Mouse (Mus musculus): Measurements from ENCODE around the gene Exog. TPM values are rescaled to one million over a fixed set of nuclear protein-coding genes. Genes with fewer than 3 reads are reported as not detected.

Exog gene
- total RNA-seq (2015; ENCODE audit: low replicate concordance) (1.7 and 5.8 TPM in 2 replicates), total RNA-seq (2017; ENCODE audit: low replicate concordance) (3.1 and 4.5 TPM in 2 replicates)

DNA sequence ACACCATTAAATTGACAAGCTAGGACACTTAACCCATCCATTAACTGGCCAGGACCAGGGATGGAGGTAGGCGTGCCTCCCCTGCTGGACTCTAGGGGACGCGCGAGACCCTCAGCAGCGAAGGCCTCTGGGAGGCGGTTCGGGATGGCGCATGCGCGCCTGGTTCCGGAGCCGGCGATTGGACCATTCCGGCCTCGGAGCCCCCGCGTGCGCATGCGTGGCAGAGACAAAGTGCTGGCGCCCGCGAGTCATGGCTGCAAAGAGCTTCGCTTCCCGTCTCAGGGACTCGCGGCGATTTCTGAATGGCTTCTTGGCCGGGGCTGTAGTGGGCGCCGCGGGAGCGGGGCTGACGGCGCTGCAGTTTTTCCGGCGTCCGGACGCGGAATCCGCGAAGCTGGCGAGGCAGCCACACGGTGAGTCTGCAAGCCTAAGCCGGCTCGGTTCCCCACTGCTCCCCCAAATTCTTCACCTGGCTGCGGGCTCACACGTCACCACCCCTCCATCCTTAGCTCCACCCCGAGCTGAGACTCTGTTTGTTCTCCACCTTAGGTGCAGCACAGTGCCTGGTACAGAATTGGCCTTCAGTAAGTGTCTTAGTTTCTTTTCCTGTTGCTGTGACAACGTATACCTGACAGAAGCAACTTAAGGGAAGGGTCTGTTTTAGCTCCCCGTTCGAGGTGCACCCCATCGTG, at the start of gene Exog:
Gene Exog, plus strand, starts transcription at position 206 of the 692 bp plus-strand sequence.
- ATAC-seq (replicated peaks; ENCODE audit: low FRiP score, poor library complexity, severe bottlenecking), result peak; percentile 89

DNA sequence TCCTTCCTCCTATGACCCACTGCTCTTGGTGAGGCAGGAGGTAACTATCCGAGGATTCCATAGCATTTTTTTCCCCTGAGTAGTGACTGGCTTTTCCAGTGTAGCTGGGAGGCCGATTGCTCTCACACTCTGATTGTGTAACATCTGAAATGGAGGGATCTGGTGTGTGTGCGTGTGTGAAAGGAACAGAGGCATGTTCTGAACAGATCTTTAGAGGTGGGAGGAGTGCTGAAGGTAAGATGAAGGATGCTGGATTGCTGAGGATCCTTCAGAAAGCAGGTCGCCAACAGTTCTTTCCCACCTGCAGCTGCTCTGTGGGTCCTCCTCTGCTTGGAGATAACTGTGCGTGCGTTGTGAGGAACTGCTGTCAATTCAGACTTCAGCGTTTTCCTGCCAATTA, 43.4 kb upstream of the Exog start:
- ATAC-seq (replicated peaks; ENCODE audit: low FRiP score, poor library complexity, severe bottlenecking), result no peak

DNA sequence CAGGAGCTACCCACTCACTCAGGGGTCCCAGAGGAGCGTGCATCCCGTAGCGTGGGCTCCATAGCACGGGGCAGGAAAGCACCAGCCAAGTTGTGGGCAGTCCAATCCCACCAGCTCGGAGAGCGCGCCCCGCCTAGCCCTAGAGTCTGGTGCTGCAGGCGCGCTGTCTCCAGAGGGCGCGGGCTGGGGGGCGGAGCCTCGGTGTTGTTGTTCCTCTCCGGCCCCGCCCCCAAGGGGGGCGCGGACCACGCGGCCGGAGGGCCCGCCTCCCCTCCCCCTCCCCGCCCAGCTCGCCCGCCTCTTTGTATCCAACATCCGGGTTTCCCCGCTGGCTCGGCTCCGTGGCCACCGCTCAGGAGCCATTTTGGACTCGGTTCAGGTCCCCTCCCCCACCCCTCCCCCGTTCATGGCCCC, 42.9 kb upstream of the Exog start, which contains the start of gene Acvr2b:
Gene Acvr2b, plus strand, starts transcription at position 318 of the 414 bp plus-strand sequence.
- no peak for ATAC-seq (replicated peaks; ENCODE audit: low FRiP score, poor library complexity, severe bottlenecking)

DNA sequence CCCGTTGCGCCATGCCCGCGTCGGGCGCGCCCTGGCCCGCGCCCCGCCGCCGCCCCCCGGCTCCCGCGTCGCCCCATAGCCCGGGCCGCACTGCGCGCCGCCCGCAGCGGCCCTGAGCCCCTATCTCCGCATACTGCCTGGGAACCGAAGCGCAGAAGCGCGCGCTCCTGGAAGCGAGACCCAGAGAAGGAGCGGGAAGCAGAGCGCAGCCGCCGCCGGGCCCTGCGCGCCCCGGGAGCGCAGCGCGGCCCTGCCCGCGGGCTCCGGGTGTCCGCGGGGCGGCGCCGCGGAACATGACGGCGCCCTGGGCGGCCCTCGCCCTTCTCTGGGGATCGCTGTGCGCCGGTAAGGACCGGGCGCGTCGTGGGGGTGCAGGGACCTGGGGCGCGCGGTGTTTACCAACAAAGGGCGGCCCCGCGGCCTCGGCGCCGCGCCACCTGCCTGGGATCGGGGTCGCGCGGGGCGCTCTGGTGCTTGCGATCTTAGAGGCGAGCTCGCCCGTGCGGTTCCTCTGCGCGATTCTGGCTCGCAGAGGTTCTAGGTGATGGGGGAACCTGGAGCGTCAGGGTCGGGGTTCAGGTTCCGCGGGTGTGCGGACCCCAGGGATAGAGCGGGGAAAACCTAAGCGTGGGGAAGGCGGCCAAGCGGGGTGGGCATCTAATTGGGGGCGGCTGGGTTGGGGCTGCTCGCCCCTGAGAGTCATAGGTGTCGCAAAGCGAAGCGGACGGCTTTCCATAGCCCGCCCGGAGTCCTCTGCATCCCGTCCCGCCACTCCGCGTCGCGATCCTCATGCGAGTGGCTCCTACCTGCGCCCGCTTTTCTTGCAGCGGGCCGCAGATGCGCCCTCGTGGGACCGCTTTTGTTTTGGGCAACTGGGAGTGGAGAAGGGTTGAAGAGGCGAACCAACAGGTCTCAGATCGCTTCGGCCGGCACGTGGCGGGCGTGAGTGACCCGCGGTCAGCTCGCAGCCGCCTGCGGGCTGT, 42.2 kb upstream of the Exog start:
- ATAC-seq (replicated peaks; ENCODE audit: low FRiP score, poor library complexity, severe bottlenecking), result no peak

DNA sequence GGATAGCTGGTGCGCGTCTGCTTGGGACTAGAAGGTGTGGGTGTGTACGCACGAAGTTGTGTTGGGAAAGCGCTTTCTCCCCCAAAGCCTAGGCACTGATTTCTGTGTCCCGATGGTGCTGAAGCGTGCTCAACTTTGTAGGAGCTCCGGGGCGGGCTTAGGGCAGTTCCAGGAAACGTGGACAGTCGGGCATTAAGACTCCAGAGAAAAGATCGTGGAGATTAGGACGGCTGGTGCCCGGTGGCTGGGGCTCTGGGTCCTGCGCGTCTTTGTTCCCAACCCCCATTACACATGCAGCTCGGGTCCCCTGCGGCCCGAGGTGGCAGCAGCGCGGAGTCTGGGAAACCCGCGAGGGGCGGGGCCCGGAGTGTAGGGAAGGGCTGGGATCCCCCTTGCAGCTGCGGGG, 41.5 kb upstream of the Exog start:
- ATAC-seq (replicated peaks; ENCODE audit: low FRiP score, poor library complexity, severe bottlenecking), result no peak

DNA sequence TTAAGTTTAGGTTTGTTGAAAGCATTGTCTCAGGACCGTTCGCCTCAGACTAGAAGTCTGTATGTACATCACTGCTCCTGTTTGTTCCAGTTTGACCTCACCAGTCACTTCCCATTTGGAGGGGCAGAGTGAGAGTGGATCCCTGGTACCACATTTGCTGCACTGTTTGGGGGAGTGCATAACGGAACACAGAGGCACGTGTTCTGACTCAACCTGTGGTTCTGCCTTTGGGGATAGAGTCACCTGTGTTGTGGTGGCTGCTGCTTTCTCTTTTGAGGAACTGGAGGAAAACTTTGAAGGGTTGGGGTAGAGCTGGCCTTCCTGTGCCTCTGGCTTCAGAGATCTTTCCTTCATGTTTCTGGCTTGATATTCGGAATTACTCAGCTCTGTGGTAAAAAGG, 40.7 kb upstream of the Exog start:
- no peak for ATAC-seq (replicated peaks; ENCODE audit: low FRiP score, poor library complexity, severe bottlenecking)

DNA sequence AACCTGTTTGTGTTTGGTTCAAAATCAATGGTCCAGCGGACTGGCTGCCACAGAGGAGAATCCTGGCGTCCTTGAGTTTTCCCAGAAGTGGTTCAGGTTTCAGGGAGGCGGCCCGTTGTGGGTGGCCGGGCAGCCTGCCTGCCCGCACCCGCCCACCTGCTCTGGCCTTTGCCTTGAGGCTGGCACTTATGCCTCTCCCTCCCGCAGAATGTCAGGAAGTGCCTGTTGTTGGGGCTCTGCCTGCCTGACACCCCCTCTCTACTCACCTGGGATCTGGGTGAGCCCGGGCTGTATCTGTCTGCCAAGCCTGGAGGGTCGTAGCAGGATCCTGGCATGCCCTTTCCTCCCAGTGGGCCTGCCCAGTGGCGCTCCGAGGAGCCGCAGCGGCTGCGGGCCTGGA, 36.9 kb upstream of the Exog start:
- ATAC-seq (replicated peaks; ENCODE audit: low FRiP score, poor library complexity, severe bottlenecking), result no peak

DNA sequence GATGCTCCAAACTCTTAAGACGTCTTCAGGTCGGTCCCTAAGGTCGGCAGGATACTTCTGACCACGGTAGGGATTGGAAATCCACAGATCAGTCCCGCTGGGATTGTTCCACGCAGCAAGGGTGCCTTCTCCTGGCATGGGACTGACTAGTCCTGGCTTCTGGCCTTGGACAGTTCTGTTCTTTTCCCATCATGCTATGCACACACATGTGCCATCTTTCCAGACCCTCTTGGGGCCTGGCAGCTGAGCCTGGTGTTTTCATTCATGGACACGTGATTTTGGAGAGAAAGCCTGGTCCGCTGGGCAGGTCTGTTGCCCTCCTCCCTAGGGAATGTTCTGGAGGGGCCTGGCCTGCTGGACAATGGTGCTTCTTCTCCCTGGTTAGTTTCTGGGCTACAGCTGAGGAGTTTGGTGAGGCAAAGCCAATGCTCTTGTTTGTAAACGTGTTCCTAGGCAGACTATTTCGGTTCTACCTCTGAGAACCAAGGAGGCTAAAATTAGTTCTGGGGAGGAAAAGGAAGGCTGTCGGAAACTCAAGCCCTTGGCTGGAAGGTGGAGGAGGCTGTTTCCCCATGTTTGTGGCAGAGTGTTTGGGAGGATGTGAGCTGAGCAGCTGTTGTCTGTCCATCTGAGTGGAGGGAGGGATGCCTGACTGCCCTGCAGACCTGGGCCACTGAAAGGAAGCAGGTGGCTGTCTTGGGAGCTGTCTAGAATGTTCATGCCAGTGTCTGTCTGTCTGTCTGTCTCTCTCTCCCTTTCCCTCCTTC, 35.7 kb upstream of the Exog start:
- no peak for ATAC-seq (replicated peaks; ENCODE audit: low FRiP score, poor library complexity, severe bottlenecking)

DNA sequence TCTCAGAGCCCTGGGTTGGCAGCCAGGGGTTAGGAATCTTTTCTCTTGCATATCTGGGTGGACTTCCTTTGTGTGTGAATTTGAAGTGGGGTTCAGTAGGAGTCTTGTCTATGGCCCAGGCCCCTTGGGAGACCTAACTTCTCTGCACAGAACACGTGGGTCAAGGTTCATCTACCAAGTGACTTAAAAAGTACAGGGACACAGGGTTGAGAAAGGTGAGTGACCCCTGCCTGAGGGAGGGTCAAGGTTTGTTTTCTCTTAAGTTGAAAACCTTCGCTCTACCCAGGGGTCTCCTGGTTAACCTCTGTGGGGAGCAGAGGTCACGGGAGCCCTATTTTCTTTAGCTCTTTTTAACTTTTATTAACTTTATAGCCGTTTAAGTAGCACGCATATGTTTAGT, 34.9 kb upstream of the Exog start:
- no peak for ATAC-seq (replicated peaks; ENCODE audit: low FRiP score, poor library complexity, severe bottlenecking)

DNA sequence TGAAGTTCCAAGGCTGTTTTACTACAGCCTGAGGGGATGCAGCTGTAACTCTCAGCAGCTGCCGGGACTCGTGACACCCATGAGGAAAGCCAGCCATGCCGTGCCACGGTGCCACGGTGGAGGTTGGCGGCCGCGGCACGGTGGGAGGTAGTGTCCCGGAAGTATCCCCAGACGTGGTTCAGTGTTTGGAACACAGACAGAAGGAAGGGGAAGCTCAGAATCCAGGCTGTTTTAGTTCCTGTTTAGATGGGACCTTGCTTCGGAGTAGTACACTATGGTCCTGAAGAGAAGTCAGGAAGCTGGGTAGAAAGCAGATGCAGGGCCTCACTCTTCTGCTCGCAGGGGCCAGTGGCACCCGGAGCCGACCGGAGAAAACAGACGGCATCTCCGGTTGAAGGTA, 26.7 kb upstream of the Exog start:
- ATAC-seq (replicated peaks; ENCODE audit: low FRiP score, poor library complexity, severe bottlenecking), result no peak

DNA sequence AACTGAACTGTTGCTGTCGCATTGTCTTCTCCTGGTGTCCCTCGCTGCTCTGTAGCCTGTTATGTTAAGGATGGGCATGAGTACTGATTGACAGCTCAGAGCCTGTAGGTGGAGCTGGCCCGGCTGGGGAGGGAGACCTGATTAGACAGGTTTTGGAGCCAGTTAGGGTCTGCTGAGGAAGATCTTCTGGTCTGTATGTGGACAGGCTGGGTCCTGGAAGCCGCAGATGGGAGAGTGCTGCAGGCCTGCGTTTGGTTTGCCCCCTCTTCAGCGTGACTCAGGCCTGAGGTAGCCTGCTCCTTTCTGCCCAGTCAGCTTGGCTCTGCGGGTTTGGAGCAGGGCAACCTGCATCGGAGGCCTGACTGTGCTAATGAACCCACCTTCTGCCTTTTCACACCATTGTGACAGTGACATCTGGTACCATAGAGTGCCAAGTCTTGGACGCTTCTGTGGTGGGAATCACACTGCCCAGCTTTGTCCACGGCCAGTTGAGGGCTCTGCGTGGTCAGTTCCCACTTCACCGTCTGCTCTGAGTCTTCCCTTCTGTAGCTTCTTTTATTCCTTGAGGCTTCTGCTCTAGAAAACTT, 24.8 kb upstream of the Exog start:
- ATAC-seq (replicated peaks; ENCODE audit: low FRiP score, poor library complexity, severe bottlenecking), result no peak

DNA sequence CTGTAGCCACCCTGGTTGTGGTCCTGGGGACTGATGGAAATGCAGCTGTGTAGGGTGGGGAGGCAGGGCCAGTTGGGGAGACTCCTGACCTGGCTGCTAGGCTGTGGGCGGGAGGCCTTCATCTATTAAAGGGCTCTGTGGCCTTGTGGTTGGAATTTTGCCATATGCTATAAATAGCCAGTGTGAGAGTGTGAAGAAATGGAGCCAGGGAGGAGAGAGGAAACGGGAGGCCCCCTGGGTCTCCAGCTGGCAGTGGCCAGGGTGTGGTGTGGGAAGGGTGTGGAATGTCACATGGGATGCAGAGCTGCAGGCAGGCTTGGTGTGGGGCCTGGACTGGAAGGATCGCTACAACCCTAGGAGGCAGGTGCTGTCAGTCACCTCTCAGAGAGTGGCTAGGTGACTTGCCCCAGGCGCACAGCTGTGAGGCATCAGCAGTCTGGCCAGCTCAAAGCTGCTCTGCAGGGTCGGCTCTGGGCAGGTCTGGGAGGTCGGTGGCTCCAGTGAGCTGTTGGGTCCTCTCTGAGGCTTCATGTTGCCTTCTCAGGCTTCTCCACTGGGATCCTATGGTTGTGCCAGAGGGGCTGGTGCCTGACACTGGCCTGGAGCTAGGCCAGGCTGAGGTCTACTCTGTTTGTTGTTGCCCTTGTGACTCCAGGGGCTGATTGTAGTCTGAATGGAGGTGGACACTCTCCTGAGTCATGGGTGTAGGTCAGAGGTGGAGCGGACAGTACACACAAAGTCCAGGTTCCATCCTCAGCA, 19.3 kb upstream of the Exog start:
- ATAC-seq (replicated peaks; ENCODE audit: low FRiP score, poor library complexity, severe bottlenecking), result no peak

DNA sequence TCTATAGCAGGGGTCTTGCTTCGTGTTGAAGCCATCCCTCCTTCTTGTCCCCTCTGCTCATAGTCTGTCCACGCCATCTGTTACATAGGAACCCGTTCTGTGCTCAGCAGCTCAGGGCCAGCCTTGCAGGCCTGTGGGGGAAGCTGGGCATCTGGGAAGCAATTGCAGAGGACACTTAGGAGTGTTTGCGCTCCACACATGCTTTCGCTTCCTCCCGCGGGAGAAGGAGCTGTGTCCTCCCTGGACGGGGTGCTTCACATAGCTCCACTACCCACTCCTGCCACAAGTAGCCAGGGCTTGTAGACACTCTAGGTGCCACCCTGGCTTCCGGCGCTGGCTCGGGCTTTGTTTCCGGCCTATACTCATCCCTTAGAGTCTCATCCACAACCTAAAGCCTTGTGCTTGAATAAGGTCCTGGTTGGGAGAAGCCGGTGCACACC, 18.7 kb upstream of the Exog start:
- ATAC-seq (replicated peaks; ENCODE audit: low FRiP score, poor library complexity, severe bottlenecking), result no peak

DNA sequence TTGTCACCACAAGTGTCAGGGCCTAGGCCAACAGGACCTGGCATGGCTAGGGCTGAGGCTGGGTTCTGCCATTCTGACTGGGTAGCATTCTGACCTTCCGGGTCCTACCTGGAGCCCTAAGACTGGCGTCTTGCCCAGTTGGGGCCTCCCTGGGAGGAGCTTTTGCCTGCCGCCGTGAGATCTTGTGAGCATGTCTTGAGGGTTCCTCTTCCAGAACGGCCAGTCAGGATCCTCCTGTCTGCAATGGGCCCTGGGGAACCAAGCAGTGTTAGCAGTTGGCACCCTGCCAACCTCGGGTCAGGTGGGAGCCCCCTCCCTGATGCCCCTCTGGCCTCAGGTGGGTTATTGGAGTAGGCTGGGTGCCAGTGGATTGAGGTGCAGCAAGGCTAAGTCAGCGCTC, 18.3 kb upstream of the Exog start:
- no peak for ATAC-seq (replicated peaks; ENCODE audit: low FRiP score, poor library complexity, severe bottlenecking)

DNA sequence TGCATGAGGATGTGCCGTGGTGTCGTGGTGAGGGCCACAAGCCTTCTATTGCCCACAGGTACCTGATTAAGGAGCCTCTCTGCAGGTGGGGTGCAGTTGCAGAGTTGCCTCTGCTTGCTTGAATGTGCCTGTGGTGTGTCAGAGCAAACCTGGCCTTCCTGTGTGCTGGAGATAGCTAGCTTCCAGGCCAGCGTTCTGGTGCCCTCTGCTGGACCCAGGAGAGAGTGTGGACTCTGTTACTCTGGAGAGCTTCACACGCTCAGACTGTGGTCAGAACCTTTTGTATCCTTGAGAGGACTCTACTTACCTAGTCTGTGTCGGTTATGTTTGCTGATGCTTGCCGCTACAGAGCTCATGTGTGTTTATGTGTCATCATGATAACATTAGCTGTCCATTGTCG, 14.4 kb upstream of the Exog start:
- ATAC-seq (replicated peaks; ENCODE audit: low FRiP score, poor library complexity, severe bottlenecking), result no peak

DNA sequence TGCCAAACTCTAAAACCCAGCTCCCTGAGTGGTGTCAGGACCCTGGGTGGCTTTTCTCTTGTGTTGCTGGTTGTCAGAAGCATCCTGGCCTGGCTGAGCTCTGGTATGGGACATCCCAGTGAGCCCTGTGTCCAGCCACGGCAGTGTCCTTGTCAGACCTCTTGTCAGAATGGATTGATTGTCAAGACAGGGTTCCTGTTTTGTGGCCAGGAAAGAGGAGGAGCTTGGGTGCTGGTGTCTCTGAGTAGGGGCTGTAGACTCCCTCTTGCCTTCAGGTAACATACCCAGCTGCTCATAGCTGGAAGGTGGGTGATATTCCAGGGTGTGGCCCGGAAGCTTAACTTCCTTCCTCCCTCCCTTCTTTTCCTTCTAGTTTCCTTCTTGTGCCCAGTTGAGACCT, 8.9 kb upstream of the Exog start:
- no peak for ATAC-seq (replicated peaks; ENCODE audit: low FRiP score, poor library complexity, severe bottlenecking)

DNA sequence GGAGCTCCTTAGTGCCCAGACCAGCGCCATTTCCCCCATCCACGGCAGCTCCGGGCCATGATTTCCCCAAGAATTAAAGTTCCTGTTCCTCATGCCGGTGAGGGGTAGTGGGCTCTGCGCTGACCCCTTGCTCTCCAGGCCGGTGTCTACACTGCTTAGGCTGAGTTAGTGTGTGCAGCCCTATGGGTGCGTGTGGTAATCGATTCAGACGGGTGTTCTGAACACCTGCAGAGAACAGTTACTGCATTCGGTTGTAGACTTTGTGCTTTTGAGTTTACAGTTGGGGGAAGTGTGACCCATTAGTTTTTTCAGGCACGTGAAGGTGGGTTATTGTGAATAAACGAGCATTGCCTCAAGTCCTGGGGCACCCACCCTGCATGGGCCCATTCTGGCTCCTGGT, 6.7 kb upstream of the Exog start:
- no peak for ATAC-seq (replicated peaks; ENCODE audit: low FRiP score, poor library complexity, severe bottlenecking)

DNA sequence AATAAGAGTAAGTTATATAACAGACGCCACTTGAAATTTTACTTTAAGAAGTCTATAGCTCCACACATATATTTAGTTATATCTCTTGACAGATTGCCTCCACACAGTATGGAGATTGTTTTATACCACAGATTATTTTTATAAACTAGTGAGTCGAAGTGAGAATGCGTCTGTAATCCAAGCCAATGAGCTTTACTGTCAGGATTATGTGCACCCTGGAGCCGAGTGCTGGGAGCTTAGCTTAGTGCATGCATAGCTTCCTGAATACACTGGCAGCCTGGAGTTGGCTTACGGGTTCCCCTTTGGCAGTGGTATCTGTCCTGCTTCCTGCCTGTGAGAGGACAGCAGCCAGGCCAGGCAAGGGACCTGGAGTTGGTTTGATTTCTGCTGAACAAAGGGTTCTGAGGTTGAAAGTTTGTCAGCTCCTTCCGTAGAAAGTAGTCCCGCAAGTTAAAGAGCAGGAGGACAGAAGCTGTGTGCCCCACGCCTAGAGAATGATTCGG, 6.2 kb upstream of the Exog start:
- ATAC-seq (replicated peaks; ENCODE audit: low FRiP score, poor library complexity, severe bottlenecking), result no peak

DNA sequence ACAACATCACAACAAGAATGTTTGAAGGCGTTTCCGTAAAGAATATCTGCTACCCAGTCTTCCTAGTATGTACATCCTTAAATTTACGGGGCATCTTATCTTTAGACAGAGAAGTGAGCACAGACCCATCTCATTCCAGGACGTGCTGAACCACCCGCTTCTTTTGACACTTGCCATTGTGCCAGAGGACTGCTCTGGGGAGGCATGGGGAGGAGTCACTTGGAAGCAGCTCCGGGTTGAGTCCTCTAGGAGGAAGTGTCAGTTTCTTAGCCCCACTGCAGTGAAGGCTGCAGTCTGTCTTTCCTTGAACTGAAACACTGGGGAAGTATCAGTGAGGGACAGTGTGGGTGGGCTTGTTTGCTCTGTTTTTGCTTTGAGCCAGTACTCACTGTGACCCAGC, 994 bp downstream of the Exog start:
- peak; percentile 57; the same call in 1 of the 2 replicates for ATAC-seq (replicated peaks; ENCODE audit: low FRiP score, poor library complexity, severe bottlenecking)

Measured in erythroid progenitor cell, adult 5-6 weeks (primary cell).